Mouse (Mus musculus): ENCODE measurements at regions not wholly inside any gene's neighbourhood (a gene's known extent, or its start where the extent isn't known, plus 50 kb on each side); places are given as distances from the start of the nearest gene placed in this dataset.
"Not testable (repeated sequence)": the region's sequence is repeated elsewhere in the genome, so short reads cannot be mapped to it uniquely, and the experiment has no call there.

DNA sequence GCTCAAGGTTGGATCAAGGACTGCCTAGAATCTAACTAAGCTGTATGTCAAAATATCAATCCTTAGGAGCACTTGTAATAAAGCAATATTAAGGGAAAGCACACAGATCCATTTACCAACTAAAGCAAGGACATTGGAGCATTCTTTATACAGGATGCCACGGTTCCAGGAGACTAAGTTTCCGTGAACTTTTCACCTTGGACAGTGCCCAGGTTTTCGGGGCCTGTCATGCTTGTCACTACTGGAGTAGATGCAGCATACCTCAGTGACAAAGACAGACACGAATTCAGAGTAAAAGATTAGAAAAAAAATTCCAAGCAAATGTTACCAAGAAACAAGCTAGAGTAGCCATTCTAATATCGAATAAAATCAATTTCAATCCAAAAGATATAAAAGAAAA lies 543.6 kb downstream of the Slitrk5 start:
- not testable (repeated sequence) for H3K27ac ChIP-seq (replicated peaks); H3K4me2 ChIP-seq (replicated peaks); H3K4me3 ChIP-seq; H3K36me3 ChIP-seq; H3K27me3 ChIP-seq; ATAC-seq (replicated peaks); H3K9me3 ChIP-seq; H3K4me1 ChIP-seq; H3K9ac ChIP-seq (replicated peaks)
- 87% methylated on average over 5 of the region's 5 CpGs for WGBS

DNA sequence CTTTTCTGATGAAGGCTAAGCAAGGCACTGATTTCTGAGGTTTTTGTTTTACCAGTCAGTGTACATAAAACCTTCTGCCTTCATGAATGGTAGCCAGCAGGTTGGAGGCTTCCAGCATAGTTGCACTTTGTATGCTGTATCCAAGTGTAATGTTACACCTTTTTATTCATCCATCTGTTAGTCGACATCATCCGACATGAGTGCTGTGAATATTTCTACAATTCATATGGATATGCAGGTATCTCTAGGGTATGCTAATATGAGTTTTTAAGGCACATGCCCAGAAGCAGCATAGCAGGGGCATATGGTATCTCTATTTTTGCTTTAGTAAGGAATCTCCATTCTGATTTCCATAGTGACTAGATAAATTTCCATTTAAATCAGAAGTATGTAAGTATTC lies 555.6 kb downstream of the Slitrk5 start:
- Histone ChIP-seq H3K27me3 (no peaks in the 10 kb centered on the region), H3K27ac (replicated peaks) (peak overlapping the region; percentile 34), H3K9me3 (no peaks in the 10 kb centered on the region), H3K4me1 (no peaks in the 10 kb centered on the region), H3K4me2 (replicated peaks) (no peak overlapping the region), H3K9ac (replicated peaks) (no peak overlapping the region), H3K4me3 (no peak overlapping the region), H3K36me3 (no peaks in the 10 kb centered on the region)
- WGBS: 65% methylated on average over 2 of the region's 2 CpGs
- peak; percentile 89 for ATAC-seq (replicated peaks)

GRCm38 (mm10) chr14:112239529-112239928 lies 564.6 kb downstream of the Slitrk5 start:
- Histone ChIP-seq H3K9ac (replicated peaks) (no peak overlapping the region), H3K4me3 (no peak overlapping the region), H3K36me3 (no peaks in the 10 kb centered on the region), H3K27me3 (no peaks in the 10 kb centered on the region), H3K4me1 (no peaks in the 10 kb centered on the region), H3K4me2 (replicated peaks) (no peak overlapping the region), H3K9me3 (no peaks in the 10 kb centered on the region), H3K27ac (replicated peaks) (no peak overlapping the region)
- ATAC-seq (replicated peaks): no peak; the same call in 1 of the 2 replicates

DNA sequence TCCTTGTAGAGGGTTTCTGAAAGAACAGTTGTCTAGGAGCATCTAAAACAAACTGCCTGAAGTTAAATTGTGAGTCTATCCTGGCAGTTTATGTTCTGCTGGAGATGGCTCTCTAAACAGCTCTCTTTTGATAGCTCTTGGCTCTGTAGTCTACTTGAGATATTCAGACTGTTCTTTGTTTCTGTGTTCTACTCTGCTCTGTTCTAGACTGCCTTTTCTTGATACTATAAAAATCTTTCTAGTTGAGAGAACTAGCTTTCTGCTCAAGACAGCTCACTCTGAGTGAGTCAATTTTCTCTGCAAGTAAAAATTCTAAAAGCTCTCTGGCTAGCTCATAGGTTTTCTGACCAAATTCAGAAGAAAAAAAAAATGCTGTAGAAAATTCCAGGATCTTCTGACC lies 573.3 kb downstream of the Slitrk5 start:
- Histone ChIP-seq H3K4me2 (replicated peaks) (no peak overlapping the region), H3K27ac (replicated peaks) (no peak overlapping the region), H3K36me3 (no peaks in the 10 kb centered on the region), H3K9me3 (no peaks in the 10 kb centered on the region), H3K4me1 (no peaks in the 10 kb centered on the region), H3K4me3 (no peak overlapping the region), H3K27me3 (no peaks in the 10 kb centered on the region), H3K9ac (replicated peaks) (no peak overlapping the region)
- ATAC-seq (replicated peaks): no peak

DNA sequence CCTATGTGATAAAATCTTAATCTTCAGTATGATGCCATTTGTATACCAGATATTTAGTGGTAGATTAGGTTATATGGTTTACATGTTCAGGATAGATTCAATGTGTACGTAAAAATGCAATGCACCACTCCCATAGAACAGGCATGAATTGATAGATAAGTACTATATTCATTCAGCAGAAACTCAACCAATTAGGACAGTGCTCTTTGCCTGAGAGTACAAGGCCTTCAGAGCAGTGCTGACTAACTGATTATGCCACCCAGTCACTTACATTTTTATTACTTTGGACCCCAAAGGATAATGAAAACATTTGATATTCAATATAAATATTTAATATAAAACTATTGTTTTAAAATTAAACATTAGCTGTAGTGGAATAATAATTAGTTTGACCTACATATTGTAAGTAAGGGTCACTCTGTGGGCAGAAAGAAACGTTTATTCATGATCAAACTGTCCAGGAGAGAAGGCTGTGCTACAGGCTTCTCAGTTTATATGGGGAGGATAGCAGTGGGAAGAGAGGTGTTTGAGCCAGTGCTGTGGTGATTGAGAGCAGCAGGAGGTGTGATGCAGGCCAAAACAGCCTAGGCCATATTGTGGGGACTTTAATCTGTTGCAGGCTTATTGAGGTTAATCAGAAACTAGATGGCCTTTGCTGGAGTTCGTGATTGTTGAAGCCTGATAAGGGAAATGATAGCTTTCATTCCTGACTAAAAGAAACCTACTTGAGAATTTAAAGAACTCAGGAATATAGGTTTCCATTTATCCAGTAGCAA lies 623.3 kb downstream of the Slitrk5 start:
- H3K4me3 ChIP-seq: no peak overlapping the region
- no peak for ATAC-seq (replicated peaks)
- 76% methylated on average over 3 of the region's 3 CpGs for WGBS

DNA sequence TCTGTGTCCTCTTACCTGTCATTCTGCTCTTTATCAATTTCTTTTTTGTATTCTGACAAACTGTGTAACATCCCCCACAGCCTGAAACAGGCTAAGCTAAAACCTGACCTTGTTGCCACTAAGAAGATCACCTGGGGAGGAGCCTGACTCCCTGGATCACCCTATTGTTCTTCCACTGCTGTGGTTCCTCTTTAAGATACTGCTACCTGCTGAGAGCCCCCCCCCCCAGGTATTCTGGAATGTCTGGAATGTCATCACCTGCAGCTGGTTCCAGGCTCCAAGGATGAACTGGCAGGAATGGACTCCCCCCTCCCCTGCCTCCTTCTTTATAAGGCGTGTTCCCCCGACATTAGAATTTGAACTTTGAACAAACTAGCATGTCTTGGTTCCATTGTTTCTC lies 650.7 kb downstream of the Slitrk5 start:
- whole genome bisulfite sequencing: 95% methylated on average over 2 of the region's 2 CpGs
- ATAC-seq (replicated peaks): no peak
- H3K9me3 ChIP-seq: no peaks in the 10 kb centered on the region

More for the DNA sequence above, 623.3 kb downstream of the Slitrk5 start:
- no peaks in the 10 kb centered on the region for H3K27me3 ChIP-seq
- H3K4me1 ChIP-seq: no peaks in the 10 kb centered on the region
- no peak overlapping the region for H3K9ac ChIP-seq (replicated peaks)
- H3K4me2 ChIP-seq (replicated peaks): no peak overlapping the region
- H3K27ac ChIP-seq (replicated peaks): no peak overlapping the region
- no peaks in the 10 kb centered on the region for H3K9me3 ChIP-seq
- H3K36me3 ChIP-seq: no peaks in the 10 kb centered on the region

More for the DNA sequence above, 650.7 kb downstream of the Slitrk5 start:
- H3K27me3 ChIP-seq: no peaks in the 10 kb centered on the region
- no peak overlapping the region for H3K4me2 ChIP-seq (replicated peaks)
- H3K9ac ChIP-seq (replicated peaks): no peak overlapping the region
- H3K4me1 ChIP-seq: no peaks in the 10 kb centered on the region
- H3K36me3 ChIP-seq: no peaks in the 10 kb centered on the region
- no peak overlapping the region for H3K27ac ChIP-seq (replicated peaks)
- no peak overlapping the region for H3K4me3 ChIP-seq

All from forebrain, embryonic 15.5 days (tissue).